Mouse (Mus musculus) CH12F3 (cell line): ENCODE measurements around the gene Klf16.
"Not testable (repeated sequence)": the region's sequence is repeated elsewhere in the genome, so short reads cannot be mapped to it uniquely, and the experiment has no call there.

ENCODE experiments used
- in situ Hi-C: fragments of 300-500 bp; cut with MboI; formaldehyde crosslinking; loops from 2 replicates; pipeline ENCODE4 v1.14.3; 2020; ENCODE audit warnings: low sequenced_read_pairs

Gene Klf16

GRCm38 (mm10) chr10:80606737-80607350 lies 29.7 kb upstream of the Klf16 start:
- in situ Hi-C loops: no loop called here

GRCm38 (mm10) chr10:80606306-80606705 lies 29.2 kb upstream of the Klf16 start:
- in situ Hi-C loops: no loop called here

- in situ Hi-C loops: not testable (repeated sequence)
Measured at GRCm38 (mm10) chr10:80605721-80606120, 28.6 kb upstream of the Klf16 start, which contains the start of gene Gm49322. Gm49322 (plus strand) TSS chr10:80606021.

GRCm38 (mm10) chr10:80604988-80605387 lies 27.9 kb upstream of the Klf16 start:
- in situ Hi-C loops: no loop called here

DNA sequence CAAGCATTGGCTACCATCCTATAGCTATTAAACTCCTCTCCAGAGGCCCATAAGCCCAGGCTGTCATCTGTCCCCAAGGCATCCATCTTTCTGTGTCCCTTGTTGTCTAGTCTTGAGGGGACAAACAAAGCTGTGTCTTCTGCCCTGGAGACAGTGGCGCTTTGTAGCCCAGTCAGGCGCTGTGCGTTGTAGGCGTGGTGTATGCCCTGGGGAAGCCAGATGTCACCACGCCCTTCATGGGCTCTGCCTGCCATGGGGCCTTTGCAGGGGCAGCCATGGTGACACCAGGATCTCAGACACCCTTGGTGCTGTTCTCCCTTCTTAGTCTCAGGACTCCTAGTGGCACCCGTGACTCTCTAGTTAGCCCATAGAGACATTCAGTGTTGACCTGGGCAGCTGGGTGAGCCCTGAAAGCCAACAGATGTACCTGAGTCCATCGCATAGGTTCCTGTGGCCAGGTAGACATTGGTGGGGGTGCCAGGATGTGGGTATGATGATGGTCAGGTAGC lies 26.9 kb upstream of the Klf16 start:
- in situ Hi-C loops: no loop called here

- in situ Hi-C loops: no loop called here
Measured at GRCm38 (mm10) chr10:80603364-80603763, 26.2 kb upstream of the Klf16 start.

DNA sequence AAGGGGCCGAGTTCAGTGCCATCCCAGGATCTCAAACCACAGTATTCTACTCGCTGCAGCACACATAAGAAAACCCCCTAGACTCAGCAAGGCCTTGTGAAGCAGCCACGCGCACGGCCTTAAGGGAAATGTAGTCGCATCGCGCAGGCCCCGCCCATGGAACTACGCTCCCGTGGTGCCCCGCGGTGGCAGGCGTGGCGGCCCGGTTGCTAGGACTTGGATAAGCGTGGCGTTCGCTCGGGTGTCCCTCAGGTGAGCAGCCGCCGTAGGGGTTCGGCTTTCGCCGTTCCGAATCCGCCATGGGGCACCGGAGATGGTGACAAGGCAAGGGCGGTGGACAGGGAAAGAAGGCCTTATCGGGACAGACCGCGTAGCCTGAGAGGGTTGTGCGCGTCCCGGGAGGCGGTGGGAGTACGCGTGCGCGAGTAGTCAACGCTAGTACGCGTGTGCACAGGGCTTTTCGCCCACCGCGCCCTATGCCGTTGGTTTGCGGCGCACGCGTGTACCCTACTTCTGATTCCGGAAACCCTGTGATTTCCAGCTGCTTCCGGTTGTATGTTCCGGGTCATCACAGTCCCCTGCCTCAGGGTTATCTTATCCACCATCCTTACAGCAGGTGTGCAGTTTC lies 25.7 kb upstream of the Klf16 start, which contains the start of the genes Scamp4 and Adat3:
Gene Scamp4 (plus strand): TSS at position 175 of the 628 bp plus-strand sequence.
Gene Adat3 (plus strand): TSS at position 183 of the 628 bp plus-strand sequence.
- in situ Hi-C loops: no loop called here

DNA sequence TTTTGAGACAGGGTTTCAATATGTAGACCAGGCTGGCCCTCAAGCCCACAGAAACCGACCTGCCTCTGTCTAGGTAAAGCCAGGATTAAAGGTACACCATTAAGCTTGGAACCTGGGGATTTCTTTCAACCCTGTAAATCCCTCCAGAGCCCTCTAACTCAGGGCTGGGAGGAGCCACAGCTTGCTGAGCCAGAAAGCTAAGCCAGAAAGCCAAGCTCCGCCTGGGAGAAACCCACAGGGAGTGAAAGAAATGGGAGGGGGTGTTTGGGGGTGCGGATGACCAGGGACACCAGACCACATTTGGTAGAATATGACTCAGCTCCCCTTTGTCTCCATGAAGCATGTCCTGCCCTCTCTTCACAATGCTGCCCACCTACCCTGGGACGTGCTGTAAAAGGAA lies 19.2 kb upstream of the Klf16 start:
- in situ Hi-C loops: no loop called here

GRCm38 (mm10) chr10:80589879-80590854 lies 13.0 kb upstream of the Klf16 start, which contains the start of gene Abhd17a:
Abhd17a (minus strand) TSS chr10:80590341.
- in situ Hi-C loops: no loop called here

GRCm38 (mm10) chr10:80589127-80589878 lies 12.2 kb upstream of the Klf16 start:
- in situ Hi-C loops: no loop called here

- in situ Hi-C loops: no loop called here
Measured at GRCm38 (mm10) chr10:80587305-80587657, 10.2 kb upstream of the Klf16 start.

DNA sequence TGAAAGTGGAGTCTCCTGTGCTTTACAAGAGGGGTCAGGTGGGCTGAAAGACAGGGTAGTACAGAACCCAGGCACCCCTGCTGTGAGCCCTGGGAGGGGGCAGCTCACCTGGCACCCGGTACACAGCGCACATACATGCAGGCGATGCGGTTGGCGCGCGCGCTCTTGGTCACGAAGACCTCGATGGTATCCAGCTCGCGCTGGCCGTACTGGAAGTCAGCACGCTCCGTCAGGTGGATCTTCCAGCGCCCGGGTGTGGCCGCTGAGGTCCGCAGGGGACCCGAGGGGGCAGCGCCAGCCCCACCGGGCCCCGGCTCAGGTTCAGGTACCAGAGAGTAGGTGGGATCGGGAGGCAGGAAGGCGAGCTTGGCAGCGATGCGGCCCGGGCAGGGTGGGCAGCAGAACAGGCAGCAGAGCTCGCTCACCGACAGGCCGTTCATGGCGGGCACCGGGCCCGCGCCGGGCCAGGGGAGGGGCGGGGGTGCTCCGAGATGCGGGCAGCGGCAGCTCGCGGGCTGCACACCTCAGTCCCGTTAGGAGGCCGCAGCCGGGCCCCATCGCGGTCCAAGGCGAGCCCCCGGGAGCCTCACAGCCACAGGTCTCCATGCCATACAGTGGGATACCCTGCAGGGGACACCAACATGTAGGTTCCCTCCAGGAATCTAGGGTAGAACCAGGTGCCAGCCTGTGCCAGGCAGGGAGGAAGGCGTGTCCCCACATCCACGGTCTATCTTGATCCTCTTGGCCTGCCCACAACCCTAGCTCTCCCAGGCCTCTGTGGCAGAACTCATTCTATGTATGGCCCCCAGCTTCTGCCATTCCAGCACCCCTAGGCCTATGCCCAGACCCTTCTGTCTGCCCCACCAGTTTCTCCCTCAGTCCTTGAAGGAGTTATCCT lies 9.5 kb upstream of the Klf16 start:
- in situ Hi-C loops: no loop called here

DNA sequence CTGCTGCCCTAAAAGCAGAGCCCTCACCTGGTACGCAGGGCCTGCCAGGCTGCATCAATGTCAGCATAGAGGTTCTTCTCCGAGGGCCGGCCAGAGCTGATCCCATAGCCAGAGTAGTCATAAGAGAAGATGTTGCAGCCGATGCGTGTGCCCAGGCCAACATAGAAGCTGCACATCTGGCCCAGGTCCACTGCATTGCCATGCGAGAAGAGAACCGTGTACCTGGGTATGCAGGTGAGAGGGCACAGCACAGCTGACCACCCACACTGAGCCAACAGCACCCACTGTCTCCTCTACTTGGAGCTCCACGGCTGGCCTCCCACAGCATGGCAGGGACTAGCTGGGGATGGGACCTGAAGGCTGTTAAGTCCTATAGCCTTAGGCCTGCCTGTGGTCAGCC lies 8.5 kb upstream of the Klf16 start:
- in situ Hi-C loops: no loop called here

DNA sequence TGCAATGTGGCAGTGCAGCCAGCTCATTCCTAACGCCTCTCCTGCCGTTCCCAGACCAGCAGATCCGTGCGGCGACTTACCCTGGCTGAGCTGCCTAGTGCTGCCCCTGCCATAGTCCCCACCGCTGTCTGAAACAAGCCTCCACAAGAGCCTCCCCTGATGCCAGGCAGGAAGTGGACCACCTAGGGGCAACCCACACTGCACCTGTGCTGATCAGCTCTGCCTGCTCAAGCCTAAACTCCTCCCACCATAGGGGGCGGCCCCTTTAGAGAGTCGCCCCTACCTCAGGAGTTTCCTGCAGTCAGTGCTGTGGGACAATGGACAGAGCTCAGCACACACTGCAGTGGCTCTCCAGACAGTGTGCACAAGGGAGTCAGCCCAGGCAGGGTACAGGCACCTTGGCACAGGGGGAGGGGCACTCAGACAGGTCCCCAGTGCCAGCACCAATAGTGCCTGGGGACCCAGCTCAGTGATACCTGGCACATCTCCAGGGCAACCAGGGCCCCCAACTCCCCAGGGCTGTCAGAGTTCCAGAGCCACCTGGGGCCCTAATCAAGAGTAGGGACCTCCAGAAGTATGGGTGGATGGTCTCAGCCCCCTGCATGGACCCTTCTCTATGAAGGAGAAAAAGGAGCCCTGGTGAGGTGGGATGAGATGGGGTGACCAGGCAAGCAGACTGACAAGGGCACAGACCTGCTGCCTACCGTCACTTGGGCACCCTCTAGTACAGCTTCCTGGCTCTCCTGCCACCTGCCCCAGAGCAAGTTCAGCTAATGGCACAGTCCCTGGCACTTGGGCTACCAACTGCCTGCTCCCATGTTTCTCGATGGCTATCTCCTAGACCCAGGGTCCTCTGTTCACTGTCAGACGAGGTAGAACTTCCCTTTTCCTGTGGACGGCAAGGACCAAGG lies 7.8 kb upstream of the Klf16 start:
- in situ Hi-C loops: no loop called here

GRCm38 (mm10) chr10:80584045-80584488 lies 6.9 kb upstream of the Klf16 start:
- in situ Hi-C loops: no loop called here

GRCm38 (mm10) chr10:80583047-80583446 lies 5.9 kb upstream of the Klf16 start:
- in situ Hi-C loops: no loop called here

- in situ Hi-C loops: loop anchor here (5.0 kb wide), 1 partner anchor 103 kb away; no protein-coding TSS in a partner anchor
Measured at GRCm38 (mm10) chr10:80578911-80579310, 1.8 kb upstream of the Klf16 start.

GRCm38 (mm10) chr10:80578131-80578750 lies 1.1 kb upstream of the Klf16 start:
- in situ Hi-C loops: loop anchor here (5.0 kb wide), 1 partner anchor 104 kb away; no protein-coding TSS in a partner anchor
